Mouse (Mus musculus): ENCODE data around the gene Fam13a. TPM values are rescaled to one million over a fixed set of nuclear protein-coding genes. Genes with fewer than 3 reads are reported as not detected.

Gene Fam13a
- polyA plus RNA-seq (2015; fragmentation: Nextera tagmentation; extraction: Ambion mirVana), result 8.0 and 8.4 TPM in 2 replicates

DNA sequence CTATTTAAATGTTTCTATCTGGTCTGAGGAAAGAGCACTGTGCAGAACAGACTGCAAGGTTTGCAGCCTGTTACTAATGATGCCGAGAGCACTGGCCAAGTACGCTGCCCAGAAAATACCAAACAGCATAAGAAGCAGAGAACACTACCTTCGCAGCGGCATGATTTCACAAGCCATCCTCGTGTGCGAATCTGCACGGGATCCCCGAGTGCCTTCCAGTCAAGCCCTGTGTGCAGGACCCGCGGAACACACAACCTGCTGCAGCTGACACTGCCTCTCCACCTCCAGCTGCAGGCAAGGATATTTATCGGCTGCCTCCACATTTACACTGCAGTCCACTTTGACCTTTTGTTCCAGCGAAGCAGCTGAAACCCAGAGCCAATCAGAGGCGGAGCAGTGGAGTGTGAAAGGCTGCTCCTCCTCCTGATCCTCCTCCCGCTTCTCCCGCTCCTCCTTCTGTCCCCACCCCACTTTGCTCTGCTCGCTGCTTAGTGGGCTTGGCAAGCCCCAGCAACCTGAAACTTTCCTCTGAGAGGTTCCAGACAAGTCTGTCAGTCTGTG is at the start of gene Fam13a:
Gene Fam13a (minus strand): TSS at position 386 of the 561 bp plus-strand sequence.
- peak within 1 kb of the TSS; percentile 52 for H3K9ac ChIP-seq (ENCODE audit: low read length)
- peak; percentile 87 for DNase-seq (ENCODE audit: low spot score)
- TF ChIP-seq CTCF (IDR thresholded peaks at IDR 0.05; ENCODE audit: low read depth), result peak; percentile 8; the same call in 1 of the 2 replicates
- TF ChIP-seq EP300 (optimal IDR thresholded peaks at IDR 0.05), result no peak
- no peaks in the 10 kb centered on the region for H3K9me3 ChIP-seq (ENCODE audit: control insufficient read depth, low read length)
- peak within 1 kb of the TSS; percentile 81 for H3K27ac ChIP-seq (replicated peaks)
- H3K36me3 ChIP-seq (ENCODE audit: control insufficient read depth, insufficient read depth, low read length), result no peaks in the 10 kb centered on the region
- ATAC-seq (ENCODE audit: low FRiP score, low TSS enrichment), result peak; percentile 97
- H3K4me3 ChIP-seq (ENCODE audit: low read depth, low read length), result peak within 1 kb of the TSS; percentile 53
- under 1% methylated on average over 16 of the region's 16 CpGs for WGBS
- H3K4me1 ChIP-seq (replicated peaks; ENCODE audit: control insufficient read depth, insufficient read depth), result no peaks in the 10 kb centered on the region
- no peaks in the 10 kb centered on the region for H3K27me3 ChIP-seq (ENCODE audit: control insufficient read depth, insufficient read depth, low read length)
- peak within 1 kb of the TSS; percentile 54 for H3K4me2 ChIP-seq (replicated peaks; ENCODE audit: low read depth)

DNA sequence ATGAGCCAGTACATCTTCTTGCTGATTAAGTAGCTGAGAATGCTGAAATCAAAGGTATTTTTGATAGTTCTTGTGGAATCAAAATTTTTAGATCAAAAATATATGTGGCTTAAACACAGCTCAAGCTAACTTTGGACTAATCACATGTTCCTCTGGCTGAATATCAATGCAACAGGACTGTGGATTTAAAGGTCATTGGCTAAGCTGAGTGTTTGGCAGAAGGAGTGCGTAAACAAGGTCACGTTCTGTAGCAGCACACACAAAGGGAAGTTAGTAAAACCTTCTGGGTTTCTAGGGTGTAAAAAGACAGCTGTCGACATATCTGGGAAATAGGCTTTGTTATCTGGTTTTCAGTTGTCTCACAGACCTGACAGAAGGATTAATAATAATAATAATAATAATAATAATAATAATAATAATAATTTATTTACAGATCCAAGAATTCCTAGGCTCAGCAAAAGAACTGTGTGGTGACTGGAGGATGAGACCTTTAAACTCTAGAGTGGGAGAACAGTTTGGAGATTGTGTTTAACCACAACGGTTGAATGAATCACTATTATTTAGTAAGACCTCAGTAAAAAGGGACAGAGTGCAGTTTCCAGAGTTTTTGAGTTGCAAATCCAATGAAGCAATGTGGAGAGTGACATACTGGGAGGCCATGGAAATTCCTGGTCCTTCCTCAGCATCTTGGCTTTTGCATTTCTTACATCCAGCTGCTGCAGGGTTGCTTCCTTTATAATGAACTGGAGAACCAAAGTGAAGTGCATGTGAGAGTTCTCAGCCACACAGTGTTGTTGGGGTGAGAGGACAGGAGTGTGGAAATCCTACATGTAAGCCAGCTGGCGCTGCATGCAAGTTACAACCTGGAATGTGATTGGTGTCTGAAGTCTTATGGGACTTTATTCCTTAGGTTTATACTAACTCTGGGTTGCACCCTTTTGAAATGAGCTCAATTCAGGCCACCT is 48.0 kb upstream of the Fam13a start:
- H3K9ac ChIP-seq (ENCODE audit: low read length), result no peak overlapping the region
- ATAC-seq (ENCODE audit: low FRiP score, low TSS enrichment) (no peak), DNase-seq (ENCODE audit: low spot score) (no peak)
- WGBS, result 62% methylated on average over 5 of the region's 5 CpGs
- no peak overlapping the region for H3K4me3 ChIP-seq (ENCODE audit: low read depth, low read length)
- no peak overlapping the region for H3K27ac ChIP-seq (replicated peaks)
- no peak overlapping the region for H3K4me2 ChIP-seq (replicated peaks; ENCODE audit: low read depth)
- TF ChIP-seq CTCF (IDR thresholded peaks at IDR 0.05; ENCODE audit: low read depth), result no peak
- TF ChIP-seq EP300 (optimal IDR thresholded peaks at IDR 0.05), result no peak
- no peaks in the 10 kb centered on the region for H3K9me3 ChIP-seq (ENCODE audit: control insufficient read depth, low read length)
- H3K27me3 ChIP-seq (ENCODE audit: control insufficient read depth, insufficient read depth, low read length), result no peaks in the 10 kb centered on the region
- no peaks in the 10 kb centered on the region for H3K36me3 ChIP-seq (ENCODE audit: control insufficient read depth, insufficient read depth, low read length)
- no peaks in the 10 kb centered on the region for H3K4me1 ChIP-seq (replicated peaks; ENCODE audit: control insufficient read depth, insufficient read depth)

DNA sequence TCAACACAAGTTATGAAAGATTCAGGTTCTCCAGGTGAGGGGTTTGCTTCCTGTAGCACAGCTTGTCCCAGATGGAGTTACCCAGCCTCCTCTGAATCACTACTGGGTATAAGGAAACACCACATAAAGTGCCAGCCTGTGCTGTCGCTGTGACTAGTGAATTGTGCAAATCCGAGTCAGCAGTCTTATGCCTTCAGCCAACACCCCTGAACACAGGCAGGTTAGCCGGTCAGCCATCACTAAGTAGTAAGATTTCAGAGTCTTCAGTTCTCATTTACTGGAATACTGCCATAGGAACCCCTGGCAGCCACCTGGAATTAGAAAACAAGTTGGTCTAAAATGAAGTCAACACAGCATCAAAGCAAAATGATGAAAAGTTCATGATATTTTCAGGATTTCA is 47.3 kb upstream of the Fam13a start:
- no peak overlapping the region for H3K4me2 ChIP-seq (replicated peaks; ENCODE audit: low read depth)
- no peak overlapping the region for H3K9ac ChIP-seq (ENCODE audit: low read length)
- H3K4me1 ChIP-seq (replicated peaks; ENCODE audit: control insufficient read depth, insufficient read depth), result no peaks in the 10 kb centered on the region
- no peaks in the 10 kb centered on the region for H3K27me3 ChIP-seq (ENCODE audit: control insufficient read depth, insufficient read depth, low read length)
- no peak for TF ChIP-seq EP300 (optimal IDR thresholded peaks at IDR 0.05)
- no peak for ATAC-seq (ENCODE audit: low FRiP score, low TSS enrichment)
- H3K36me3 ChIP-seq (ENCODE audit: control insufficient read depth, insufficient read depth, low read length), result no peaks in the 10 kb centered on the region
- H3K4me3 ChIP-seq (ENCODE audit: low read depth, low read length), result no peak overlapping the region
- 85% methylated on average over 3 of the region's 3 CpGs for WGBS
- no peak for DNase-seq (ENCODE audit: low spot score)
- H3K27ac ChIP-seq (replicated peaks), result no peak overlapping the region
- no peaks in the 10 kb centered on the region for H3K9me3 ChIP-seq (ENCODE audit: control insufficient read depth, low read length)

DNA sequence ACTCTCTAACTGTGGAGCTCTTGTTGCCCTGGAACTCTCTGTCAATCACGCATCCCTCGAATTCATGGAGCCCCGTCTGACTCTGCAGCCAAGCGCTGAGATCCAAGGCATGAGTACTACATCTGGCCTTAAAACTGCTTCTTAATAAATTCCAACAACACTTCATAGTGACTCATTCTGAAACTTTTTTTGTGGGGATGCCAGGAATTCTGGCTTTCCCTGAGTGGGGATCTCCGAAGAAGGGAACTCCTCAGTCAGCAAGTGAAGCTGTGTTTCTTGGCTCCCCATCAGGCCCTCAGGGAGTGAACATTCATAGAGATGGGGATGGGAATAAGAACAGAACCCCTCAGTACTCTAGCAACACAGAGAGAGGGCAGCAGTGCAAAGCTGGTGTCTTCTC is 43.8 kb upstream of the Fam13a start:
- whole genome bisulfite sequencing, result 79% methylated on average over 5 of the region's 5 CpGs
- no peak for TF ChIP-seq EP300 (optimal IDR thresholded peaks at IDR 0.05)
- no peak for TF ChIP-seq CTCF (IDR thresholded peaks at IDR 0.05; ENCODE audit: low read depth)
- H3K9me3 ChIP-seq (ENCODE audit: control insufficient read depth, low read length), result no peaks in the 10 kb centered on the region
- H3K4me2 ChIP-seq (replicated peaks; ENCODE audit: low read depth), result no peak overlapping the region
- H3K27me3 ChIP-seq (ENCODE audit: control insufficient read depth, insufficient read depth, low read length), result no peaks in the 10 kb centered on the region
- DNase-seq (ENCODE audit: low spot score), result no peak
- no peak overlapping the region for H3K9ac ChIP-seq (ENCODE audit: low read length)
- H3K36me3 ChIP-seq (ENCODE audit: control insufficient read depth, insufficient read depth, low read length), result no peaks in the 10 kb centered on the region
- H3K4me3 ChIP-seq (ENCODE audit: low read depth, low read length), result no peak overlapping the region
- no peaks in the 10 kb centered on the region for H3K4me1 ChIP-seq (replicated peaks; ENCODE audit: control insufficient read depth, insufficient read depth)
- no peak for ATAC-seq (ENCODE audit: low FRiP score, low TSS enrichment)
- no peak overlapping the region for H3K27ac ChIP-seq (replicated peaks)

DNA sequence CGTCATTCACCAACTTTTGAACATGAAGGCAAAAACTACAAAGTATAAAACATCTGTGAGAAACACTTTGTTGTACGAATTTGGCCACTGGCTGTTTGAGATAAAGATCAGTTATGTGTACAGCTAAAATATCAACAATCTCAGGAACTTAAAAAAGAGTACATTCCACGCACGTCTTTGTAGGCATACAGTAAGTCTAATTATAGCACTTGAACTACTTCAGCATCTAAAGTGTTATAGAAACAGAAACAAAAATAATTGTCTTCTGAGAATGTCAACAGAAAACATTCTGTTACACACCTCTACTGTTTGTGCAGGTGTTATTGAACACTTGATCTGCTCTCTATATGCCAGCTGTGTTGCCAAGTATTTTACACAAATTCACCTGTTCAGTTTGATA is 40.1 kb upstream of the Fam13a start:
- H3K27ac ChIP-seq (replicated peaks), result no peak overlapping the region
- no peak overlapping the region for H3K4me3 ChIP-seq (ENCODE audit: low read depth, low read length)
- no peak overlapping the region for H3K9ac ChIP-seq (ENCODE audit: low read length)
- ATAC-seq (ENCODE audit: low FRiP score, low TSS enrichment) (no peak), DNase-seq (ENCODE audit: low spot score) (no peak)
- WGBS, result 39% methylated on average over 4 of the region's 4 CpGs
- no peaks in the 10 kb centered on the region for H3K4me1 ChIP-seq (replicated peaks; ENCODE audit: control insufficient read depth, insufficient read depth)
- no peak overlapping the region for H3K4me2 ChIP-seq (replicated peaks; ENCODE audit: low read depth)
- no peaks in the 10 kb centered on the region for H3K27me3 ChIP-seq (ENCODE audit: control insufficient read depth, insufficient read depth, low read length)
- no peaks in the 10 kb centered on the region for H3K9me3 ChIP-seq (ENCODE audit: control insufficient read depth, low read length)
- TF ChIP-seq CTCF (IDR thresholded peaks at IDR 0.05; ENCODE audit: low read depth), result no peak
- no peak for TF ChIP-seq EP300 (optimal IDR thresholded peaks at IDR 0.05)
- H3K36me3 ChIP-seq (ENCODE audit: control insufficient read depth, insufficient read depth, low read length), result no peaks in the 10 kb centered on the region

DNA sequence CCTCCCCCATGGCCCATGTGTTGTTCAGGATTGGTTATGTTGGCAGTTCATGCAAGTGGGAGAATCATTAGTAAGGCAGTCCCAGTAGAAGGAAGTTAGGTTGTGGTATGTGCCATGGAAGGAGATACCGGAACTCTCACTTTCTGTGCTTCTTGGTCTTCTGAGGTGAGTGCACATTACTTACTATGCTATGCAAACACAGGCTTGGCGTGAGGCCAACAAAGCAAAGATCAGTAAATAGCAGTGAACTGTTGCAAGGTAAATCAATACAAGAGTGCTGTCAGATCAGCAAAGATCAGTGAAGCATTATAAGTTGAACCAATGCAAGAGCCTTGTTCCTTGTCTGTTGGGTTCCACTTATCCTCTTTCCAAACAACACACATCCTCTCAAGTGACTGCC is 28.9 kb upstream of the Fam13a start:
- Histone ChIP-seq H3K27me3 (ENCODE audit: control insufficient read depth, insufficient read depth, low read length) (no peaks in the 10 kb centered on the region), H3K27ac (replicated peaks) (no peak overlapping the region), H3K9me3 (ENCODE audit: control insufficient read depth, low read length) (no peaks in the 10 kb centered on the region), H3K4me3 (ENCODE audit: low read depth, low read length) (no peak overlapping the region), H3K36me3 (ENCODE audit: control insufficient read depth, insufficient read depth, low read length) (no peaks in the 10 kb centered on the region), H3K4me2 (replicated peaks; ENCODE audit: low read depth) (no peak overlapping the region), H3K4me1 (replicated peaks; ENCODE audit: control insufficient read depth, insufficient read depth) (no peaks in the 10 kb centered on the region), H3K9ac (ENCODE audit: low read length) (no peak overlapping the region)
- DNase-seq (ENCODE audit: low spot score), result peak; percentile 77
- peak; percentile 85 for ATAC-seq (ENCODE audit: low FRiP score, low TSS enrichment)
- WGBS, result 43% methylated on average over 2 of the region's 2 CpGs
- TF ChIP-seq EP300 (optimal IDR thresholded peaks at IDR 0.05), result no peak
- TF ChIP-seq CTCF (IDR thresholded peaks at IDR 0.05; ENCODE audit: low read depth), result no peak

Measured in stomach, postnatal 0 days (tissue).